Mouse (Mus musculus) bone marrow macrophage, adult 2 months (primary cell): ENCODE data around the gene Chrm3. TPM values are rescaled to one million over a fixed set of nuclear protein-coding genes. Genes with fewer than 3 reads are reported as not detected.

Experiments
- H3K27ac ChIP-seq: 2 replicates; pipeline ENCODE4 v1.5.1; 2012; ENCODE audit warnings: low read depth, low read length; ENCODE audit not compliant: insufficient read depth
- H3K4me1 ChIP-seq: 2 replicates; pipeline ENCODE4 v1.6.1; 2012; ENCODE audit warnings: low read length; ENCODE audit not compliant: control insufficient read depth, insufficient read depth
- H3K4me3 ChIP-seq: 2 replicates; pipeline ENCODE4 v1.5.1; 2012; ENCODE audit warnings: mild to moderate bottlenecking, low read length, moderate library complexity; ENCODE audit not compliant: insufficient read depth
- CTCF ChIP-seq: IDR thresholded peaks from 2 replicates; pipeline ENCODE4 v1.5.1; 2012; ENCODE audit warnings: low read depth, mild to moderate bottlenecking, low read length, moderate library complexity
- POLR2A ChIP-seq: IDR thresholded peaks from 2 replicates; pipeline ENCODE4 v1.6.1; 2012; ENCODE audit warnings: mild to moderate bottlenecking, low read depth, low read length, borderline replicate concordance
- polyA plus RNA-seq: library from polyadenylated mRNA; stranded (reverse); fragments of >200 nt; gene quantifications from 2 replicates; pipeline ENCODE4 v1.2.4, GENCODE M21; 2012; ENCODE audit not compliant: missing spikeins, insufficient read depth, insufficient read length

The Chrm3 gene
- polyA plus RNA-seq, 1 experiment, result not detected

DNA sequence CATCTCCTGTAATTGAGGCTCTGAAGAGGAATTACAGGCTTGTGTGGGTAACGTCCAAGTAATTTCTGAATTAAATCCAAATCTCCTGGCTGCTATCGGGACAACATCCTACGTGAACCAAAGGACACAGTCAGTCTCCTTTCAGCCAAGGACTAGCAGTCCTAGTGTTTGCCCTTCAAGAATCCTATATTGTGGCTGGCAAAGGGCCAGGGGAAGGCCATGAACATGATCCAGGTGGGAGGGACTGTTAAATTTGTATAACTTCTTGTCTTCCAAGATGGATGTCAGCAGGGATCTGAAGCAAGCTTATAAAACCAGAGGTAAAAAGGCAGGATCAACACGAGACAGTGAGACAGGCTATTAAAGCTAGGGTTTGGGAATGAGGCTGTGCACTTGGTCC lies 357.7 kb downstream of the Chrm3 start:
- no peak overlapping the region for H3K27ac ChIP-seq
- H3K4me1 ChIP-seq, result no peaks in the 10 kb centered on the region
- TF ChIP-seq CTCF (no peak), POLR2A (no peak)

GRCm38 (mm10) chr13:9997664-9998328 lies 362.9 kb downstream of the Chrm3 start:
- Histone ChIP-seq H3K4me1 (no peaks in the 10 kb centered on the region), H3K4me3 (no peak overlapping the region), H3K27ac (no peak overlapping the region)
- TF ChIP-seq CTCF, result no peak
- no peak for TF ChIP-seq POLR2A

More for the DNA sequence above, 357.7 kb downstream of the Chrm3 start:
- H3K4me3 ChIP-seq, result no peak overlapping the region

DNA sequence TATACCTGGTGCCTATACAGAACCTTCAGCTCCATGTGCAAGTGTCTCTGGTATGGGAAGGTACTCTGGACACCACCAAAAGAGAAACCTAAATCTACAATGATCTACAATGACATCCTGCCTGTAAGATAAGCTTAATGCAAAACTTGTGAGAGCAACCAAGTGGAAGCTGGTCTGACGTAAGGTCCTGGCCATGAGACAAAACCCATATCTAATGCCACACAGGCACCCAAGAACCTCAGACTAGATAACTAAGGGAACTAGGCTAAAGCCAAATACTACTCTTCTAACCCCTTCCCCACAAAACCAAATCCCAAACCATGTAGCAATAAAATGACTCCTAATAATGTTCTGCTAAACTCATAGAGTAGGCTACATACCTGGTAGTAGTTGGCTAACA lies 364.8 kb downstream of the Chrm3 start:
- Histone ChIP-seq H3K4me3 (no peak overlapping the region), H3K27ac (no peak overlapping the region), H3K4me1 (no peaks in the 10 kb centered on the region)
- TF ChIP-seq POLR2A, result no peak
- TF ChIP-seq CTCF, result no peak

DNA sequence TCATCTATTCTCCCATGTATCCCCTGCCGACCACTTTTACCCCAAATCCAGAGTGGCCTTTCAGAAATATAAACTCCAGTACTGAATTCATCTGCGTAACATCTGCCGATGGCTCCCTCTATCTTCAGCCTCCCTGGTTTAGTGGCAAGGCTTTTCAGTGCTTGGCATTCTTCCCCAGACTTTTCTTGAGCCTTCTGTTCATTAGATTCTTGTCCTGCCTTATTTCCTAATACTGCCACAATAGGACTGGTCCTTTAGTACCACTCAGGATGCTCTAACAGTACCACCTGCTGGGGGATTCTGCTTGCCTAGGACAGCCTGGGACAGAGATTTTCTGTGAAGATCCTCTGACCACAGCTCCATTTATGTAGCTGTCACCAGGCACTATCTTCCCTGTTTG lies 367.1 kb downstream of the Chrm3 start:
- no peak for TF ChIP-seq CTCF
- TF ChIP-seq POLR2A, result no peak
- no peak overlapping the region for H3K27ac ChIP-seq
- H3K4me1 ChIP-seq, result no peaks in the 10 kb centered on the region
- H3K4me3 ChIP-seq, result no peak overlapping the region

DNA sequence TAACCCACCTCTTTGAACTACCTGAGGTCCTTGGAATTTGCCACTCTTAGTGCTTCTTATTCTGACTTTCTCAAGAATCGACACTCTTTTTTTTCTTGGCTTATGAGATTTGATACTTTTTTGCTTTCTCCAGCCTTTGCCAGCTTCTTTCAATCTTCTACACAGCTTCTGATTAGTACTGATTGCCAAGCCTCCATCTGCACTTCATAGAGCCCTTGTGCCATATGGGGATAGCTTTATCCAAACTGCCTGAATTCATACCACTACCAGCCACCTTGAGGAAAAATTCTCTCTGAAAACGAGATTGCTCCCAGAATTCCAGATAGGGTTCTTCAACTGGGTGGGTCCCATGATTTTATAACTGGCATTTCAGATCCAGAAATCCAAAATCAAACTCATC lies 368.0 kb downstream of the Chrm3 start:
- H3K27ac ChIP-seq, result no peak overlapping the region
- TF ChIP-seq POLR2A (no peak), CTCF (no peak)
- H3K4me3 ChIP-seq, result no peak overlapping the region
- no peaks in the 10 kb centered on the region for H3K4me1 ChIP-seq

- H3K4me1 ChIP-seq, result peaks cover 8% of the 10 kb centered on the region
- no peak overlapping the region for H3K27ac ChIP-seq
- no peak overlapping the region for H3K4me3 ChIP-seq
- TF ChIP-seq POLR2A (no peak), CTCF (no peak)
Observed at GRCm38 (mm10) chr13:9985648-9986047, 375.0 kb downstream of the Chrm3 start.

DNA sequence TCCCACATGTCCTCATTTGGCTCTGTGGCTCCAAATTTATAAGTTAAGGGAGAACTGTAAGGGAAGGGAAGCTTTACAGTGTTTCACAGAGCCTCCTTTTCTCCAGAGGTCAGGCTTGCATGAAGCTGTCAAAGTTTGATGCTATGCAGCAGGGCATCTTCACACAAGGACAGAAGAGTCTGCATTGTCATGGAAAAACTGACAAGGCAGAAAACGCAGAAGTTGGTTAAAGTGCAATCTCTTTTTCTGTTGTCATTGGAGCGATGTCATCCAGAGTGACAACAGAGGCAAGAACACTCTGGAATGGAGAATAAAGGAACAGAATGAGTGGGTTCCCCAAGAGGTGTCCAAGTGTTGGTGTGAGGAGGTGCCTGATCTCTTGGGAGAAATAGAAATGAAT lies 377.4 kb downstream of the Chrm3 start:
- H3K4me1 ChIP-seq, result peaks cover 8% of the 10 kb centered on the region

DNA sequence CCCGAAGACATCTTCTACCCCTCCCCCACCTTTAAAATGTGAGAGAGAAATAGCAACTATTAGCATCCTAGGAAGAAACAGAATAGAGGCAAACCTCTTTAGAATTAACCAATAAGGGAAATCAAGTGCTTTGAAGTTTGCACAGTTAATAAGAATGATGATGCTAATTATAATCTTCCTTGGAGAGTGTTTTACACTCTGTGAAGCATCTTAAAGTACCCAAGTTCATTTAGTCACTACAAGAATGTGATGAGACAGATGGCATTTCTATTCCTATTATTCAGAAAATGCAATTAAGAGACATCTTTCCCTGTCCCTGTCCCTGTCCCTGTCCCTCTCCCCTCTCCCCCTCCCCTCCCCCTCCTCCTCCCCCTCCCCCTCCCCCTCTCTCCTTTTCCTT lies 382.9 kb downstream of the Chrm3 start:
- no peaks in the 10 kb centered on the region for H3K4me1 ChIP-seq
- no peak overlapping the region for H3K27ac ChIP-seq
- TF ChIP-seq POLR2A (no peak), CTCF (no peak)
- H3K4me3 ChIP-seq, result no peak overlapping the region

More for the DNA sequence above, 377.4 kb downstream of the Chrm3 start:
- no peak overlapping the region for H3K4me3 ChIP-seq
- TF ChIP-seq POLR2A (no peak), CTCF (no peak)
- H3K27ac ChIP-seq, result no peak overlapping the region

DNA sequence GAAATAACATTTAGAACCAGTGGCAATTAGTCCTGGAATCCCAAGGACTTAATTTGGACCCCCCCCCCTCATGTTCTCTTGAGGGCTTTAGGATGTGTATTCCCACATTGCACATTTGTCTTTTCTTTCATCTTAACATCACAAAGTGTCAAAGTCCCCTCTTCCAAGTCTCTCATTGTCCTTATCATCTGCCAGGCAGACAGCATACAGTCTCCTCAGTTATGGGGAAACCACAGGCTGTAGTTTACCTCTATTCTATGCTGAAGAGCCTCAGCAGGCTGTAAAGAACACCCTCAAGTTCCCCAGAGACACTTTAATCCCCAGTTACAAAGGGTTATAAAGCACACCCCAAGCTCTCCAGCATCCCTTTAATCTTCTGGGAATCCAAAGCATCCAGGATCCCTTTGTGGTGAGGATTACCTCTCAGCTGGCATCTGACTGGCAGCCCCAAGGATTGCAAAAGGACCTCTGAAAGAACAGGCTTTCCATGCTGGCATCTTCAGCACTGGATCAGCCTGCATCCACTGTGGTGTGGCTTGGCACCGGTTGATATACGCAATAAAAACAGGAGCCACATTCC lies 386.8 kb downstream of the Chrm3 start:
- H3K4me1 ChIP-seq, result no peaks in the 10 kb centered on the region
- H3K4me3 ChIP-seq, result no peak overlapping the region
- no peak for TF ChIP-seq POLR2A
- TF ChIP-seq CTCF, result no peak
- H3K27ac ChIP-seq, result no peak overlapping the region

DNA sequence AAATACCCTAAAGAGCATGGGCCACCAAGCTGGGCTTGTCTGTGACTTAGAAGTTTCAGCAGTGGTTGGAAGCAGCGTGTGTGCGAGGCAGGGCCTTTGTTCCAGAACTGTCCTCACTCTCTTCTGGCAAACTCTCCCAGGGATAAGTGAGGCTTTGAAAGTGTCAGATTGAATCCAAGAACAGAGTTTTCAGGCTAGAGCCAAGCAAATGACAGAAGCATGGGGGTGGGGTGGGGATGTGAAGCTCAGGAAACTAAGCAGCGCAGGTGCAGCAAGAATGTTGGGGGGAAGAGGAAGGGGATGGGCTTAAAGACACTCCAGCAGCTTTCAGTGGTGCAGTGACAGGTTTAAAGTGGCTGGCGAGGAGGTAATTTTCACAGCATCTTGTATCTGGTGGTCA lies 388.8 kb downstream of the Chrm3 start:
- TF ChIP-seq POLR2A, result no peak
- TF ChIP-seq CTCF, result no peak
- no peak overlapping the region for H3K4me3 ChIP-seq
- no peak overlapping the region for H3K27ac ChIP-seq
- no peaks in the 10 kb centered on the region for H3K4me1 ChIP-seq
